Mouse (Mus musculus) right cerebral cortex, adult 2 months (tissue): Measurements from ENCODE around the gene Pmch.
A peak's percentile ranks its signal among the peaks of the same experiment; 100 is the strongest.

Source experiments
- DNase-seq, 2 experiments: peaks; one replicate each; pipeline ENCODE4 v3.0.0; 2021 to 2022; ENCODE audit warnings: low spot score in 2 of 2

Pmch gene

DNA sequence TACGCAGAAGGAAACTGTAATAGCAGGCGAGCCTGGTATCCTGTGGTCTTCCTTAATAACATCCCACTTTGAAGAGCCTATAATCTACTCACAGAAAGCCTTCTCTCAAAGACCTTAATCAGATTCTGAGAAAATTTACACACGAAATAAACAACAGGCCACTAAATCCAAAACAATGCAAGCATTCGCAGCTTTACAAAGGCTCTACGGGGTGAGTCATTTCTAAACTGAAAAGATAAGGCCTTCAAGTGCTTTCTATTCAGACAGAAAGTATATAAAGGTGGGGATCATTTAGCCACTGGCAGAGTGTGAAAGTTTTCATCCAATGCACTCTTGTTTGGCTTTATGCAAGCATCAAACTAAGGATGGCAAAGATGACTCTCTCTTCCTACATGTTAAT is at the start of gene Pmch:
TSS of gene Pmch (plus strand) at position 301 of the 400 bp plus-strand sequence.
- no peak for DNase-seq

DNA sequence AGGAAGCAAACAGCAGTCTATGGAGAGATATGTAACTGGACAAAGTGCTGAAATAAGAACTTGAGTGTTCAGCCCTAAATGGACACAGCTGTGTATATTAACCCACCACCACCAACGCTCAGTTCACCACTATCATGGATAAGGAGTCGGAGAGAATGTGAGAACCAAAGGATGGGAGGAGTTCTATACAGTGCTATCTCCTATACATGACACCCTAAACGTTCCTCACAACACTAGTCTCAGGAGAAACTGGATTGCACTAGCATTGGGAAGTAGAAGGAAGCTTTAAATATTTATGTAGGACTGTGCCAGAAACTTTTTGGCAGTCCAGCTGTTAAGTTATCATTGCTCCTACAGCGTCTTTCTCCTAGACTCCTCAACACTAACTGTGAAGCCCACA is 46.6 kb upstream of the Pmch start:
- DNase-seq: no peak

- DNase-seq: no peak
Measured at GRCm38 (mm10) chr10:88046098-88046771, 44.6 kb upstream of the Pmch start.

DNA sequence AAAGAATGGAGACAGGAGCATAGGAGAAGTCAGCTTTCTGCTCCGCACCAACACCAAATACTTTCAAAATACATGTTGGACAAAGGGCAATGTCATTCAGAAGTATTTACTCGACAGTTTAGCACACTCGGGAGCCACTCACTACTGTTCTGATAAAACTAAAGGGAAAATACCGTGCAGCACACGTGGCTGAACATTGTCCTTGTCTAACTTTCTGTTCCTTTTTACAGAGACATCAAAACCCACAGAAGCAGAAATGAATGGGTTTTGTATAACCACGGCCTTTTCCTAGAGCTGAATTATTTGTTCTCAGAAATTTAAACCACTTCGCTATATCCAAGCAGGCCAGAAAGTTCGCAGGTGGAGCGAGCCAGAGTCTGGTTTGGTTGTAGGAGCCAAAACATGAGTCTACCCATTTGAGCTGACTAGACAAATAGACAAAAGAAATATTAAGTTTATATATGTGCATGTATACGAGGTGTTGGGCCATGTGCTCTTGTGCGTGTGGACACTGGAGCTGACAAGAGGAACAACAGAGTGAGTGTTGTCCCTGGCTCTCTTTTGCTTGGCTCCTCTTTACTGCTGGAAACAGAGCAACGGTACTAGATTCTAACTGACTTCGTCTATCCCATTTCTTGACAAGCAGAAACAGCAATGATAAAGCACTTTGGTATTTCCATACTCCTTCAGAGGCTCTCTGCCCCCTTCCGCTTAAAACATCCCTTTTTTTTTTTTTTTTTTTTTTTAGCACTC is 36.5 kb upstream of the Pmch start:
- no peak for DNase-seq

DNA sequence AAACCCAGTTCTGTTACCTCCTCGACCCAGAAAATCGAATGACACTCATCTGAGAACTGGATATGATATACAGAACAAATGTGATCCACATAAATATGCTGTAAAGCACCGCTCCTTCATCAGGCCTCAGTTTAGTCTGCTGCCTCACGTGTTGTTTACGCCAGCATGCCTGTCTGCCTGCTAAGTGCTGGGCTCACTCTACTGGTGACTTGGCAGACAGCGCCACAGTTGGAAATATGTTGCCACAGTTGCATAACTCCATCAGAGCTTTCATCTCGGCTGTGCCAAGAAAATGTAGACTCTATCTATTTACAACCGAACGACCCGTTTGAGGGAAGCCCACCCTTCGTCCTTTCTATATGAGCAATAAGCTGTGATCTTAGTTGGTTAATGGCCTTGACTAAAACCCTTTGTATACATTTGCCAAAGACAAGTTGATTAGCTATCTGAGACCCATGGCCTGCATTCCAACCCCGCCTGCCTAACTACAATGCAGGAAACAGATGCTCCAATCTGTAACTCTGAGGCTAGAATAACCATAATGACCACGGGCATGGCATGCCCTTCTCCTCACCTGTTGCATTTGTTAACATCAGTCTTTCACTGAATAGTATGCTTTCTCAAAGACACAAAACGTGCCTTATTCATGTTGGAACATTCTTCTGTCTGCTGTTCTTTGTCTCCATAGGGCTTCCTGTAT is 33.8 kb upstream of the Pmch start:
- peak; percentile 18 to 29 for DNase-seq

DNA sequence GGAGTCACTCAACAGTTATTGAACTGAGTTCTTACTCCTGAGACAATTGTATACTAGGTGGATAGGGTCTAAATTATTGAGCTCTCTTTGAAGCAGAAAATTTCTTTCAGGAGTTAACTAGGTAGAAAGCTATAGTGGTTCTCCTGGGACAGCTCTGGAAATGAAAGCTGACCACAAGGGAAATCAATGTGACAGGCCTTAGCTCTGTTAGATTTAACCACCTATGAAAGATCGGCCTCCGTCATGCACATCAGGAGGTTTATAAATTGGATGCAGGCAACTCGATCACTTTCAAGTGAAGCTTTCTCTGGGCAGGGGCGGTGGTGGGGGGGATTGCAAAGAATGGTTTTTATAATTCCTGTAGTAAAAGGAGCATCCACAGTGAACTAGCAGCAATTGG is 27.4 kb upstream of the Pmch start:
- no peak for DNase-seq

DNA sequence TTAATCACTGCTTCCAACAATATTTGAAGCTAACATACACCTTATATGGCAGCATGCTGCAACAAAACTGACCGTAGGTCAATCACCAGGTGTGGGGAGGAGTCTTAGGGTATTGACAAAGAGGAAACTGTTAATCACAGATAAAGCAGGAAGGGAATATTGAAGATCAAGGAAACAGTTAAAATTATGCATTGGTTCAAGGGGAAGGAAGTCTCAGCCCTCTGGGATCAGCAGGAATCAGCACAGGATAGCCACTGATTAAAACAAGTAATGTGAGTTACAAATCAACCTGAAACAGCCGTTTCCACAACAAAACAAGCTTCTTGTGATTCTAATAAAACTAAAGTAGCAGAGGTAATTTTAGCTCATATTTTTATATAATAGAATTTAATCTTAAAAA is 26.0 kb upstream of the Pmch start:
- DNase-seq: no peak

DNA sequence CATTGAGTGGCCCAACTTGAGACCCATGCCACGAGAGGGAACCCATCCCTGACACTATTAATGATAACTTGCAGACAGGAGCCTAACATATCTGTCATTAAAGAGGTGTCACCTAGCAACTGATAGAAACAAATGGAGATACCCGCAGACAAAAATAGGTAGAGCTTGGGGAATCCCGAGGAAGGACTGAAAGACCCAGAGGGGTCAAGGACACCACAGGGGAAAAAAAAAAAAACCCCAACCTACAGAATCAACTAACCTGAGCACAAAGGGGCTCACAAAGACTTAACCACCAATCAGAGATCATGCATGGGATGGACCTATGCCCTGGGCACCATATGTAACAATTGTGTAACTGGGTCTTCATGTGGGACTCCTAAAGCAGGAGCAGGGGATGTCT is 23.5 kb upstream of the Pmch start:
- DNase-seq: no peak

GRCm38 (mm10) chr10:88106169-88106568 is 15.3 kb downstream of the Pmch start:
- DNase-seq: no peak

DNA sequence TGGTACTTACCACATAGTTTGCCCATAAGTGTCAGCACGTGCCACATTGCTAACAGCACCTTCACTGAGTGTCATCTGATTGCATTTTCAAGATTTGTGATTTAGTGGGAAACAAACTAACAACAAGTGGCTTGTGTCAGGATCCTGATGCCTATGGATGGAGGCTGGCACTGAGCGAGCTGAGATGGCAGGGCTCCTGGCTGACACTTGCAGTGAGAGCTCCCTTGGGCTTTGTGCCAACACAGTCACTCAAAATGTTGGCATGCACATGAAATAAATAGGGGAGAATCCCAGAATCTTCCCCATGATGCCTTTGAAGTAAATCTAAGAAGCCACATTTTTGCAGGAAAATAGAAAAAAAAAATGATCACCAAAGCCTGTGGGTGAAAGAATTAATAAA is 22.4 kb downstream of the Pmch start:
- DNase-seq: no peak

- DNase-seq: peak; percentile 7 to 13
Measured at GRCm38 (mm10) chr10:88119721-88120120, 28.8 kb downstream of the Pmch start.

DNA sequence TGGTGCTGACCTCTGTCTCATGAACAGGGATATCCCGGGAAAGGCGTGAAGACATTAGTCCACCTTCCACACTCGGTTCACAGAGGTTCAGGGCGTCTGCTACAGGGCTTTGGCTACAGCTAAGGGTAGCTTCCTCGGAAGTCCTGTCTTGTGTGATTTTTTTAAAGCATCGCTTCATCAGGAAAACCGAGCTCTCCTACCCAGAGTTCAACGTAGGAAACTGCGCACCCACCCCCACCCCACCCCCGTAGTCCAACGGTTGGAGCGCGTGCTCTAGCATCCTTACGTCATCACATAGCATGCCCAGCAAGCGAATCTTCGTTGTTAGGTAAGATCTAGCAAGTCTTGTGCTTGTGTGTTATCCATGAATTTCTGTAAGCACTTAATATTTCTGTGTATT is 44.8 kb downstream of the Pmch start:
- DNase-seq: no peak
